Mouse (Mus musculus) brain, embryonic 18.5 days (tissue): Measurements from ENCODE around the gene Uqcc1.
"Not testable (repeated sequence)": the region's sequence is repeated elsewhere in the genome, so short reads cannot be mapped to it uniquely, and the experiment has no call there.

Experiments
- DNase-seq: peaks from one replicate; pipeline ENCODE4 v3.0.0-alpha.2; 2012; ENCODE audit warnings: low read depth, low spot score

Gene Uqcc1

DNA sequence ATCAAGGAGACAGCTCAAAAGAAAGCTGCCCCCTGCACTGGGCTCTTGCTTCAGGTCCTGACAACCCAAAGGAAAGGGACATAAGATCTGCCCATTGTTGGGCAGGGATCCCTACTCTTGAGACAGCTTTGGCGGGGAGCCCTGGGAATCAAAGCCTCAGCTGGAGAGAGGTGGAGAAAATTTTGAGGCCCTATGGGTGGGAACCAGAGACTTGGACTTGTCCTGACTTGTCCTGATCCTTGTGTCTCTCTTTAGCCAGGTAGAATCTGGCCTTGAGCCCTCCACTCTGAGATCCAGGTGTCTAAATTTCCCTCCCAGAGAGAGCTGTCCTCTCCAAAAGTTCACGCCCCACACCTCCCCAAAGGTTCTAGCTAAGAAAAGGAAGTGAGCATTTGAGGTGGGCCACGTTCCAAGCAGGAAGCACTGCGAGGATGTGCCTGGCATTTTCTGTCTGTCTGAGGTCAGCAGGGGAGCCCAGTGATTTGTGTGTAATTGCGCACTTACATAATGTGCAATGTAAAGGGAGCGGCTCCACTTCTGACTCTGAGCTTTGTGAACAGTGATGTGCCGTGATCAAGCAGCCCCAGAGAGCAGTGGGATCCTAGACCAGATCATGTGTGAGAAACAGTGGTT, 9.9 kb upstream of the Uqcc1 start:
- no peak for DNase-seq

DNA sequence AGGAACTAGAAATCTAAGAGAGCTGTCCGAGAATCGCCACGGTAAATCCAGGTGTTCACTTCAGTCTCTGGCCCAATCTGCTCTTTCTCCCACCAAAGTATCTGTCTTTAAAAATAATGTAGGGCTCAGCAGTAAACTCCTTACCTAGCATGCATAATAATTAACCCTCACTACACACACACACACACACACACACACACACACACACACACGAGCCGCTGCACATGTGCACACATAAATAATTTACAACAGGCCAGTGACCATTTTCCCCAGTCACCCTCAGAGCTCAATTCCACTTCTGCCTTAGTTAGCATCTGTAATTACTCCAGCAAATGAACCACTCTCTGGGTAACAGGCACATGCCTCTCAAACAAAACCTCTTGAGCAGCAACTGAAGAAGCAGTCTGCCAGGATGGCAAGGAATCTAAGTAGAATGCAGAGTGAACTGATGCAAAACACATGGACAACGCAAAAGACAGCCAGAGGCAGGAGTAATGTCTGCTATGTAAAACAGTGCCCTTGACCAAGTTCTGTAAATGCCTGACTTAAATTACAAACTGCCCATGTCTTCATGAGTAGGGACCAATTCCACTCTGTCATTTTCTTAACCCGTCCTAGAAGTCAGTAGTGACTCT, 1.3 kb downstream of the Uqcc1 start:
- DNase-seq, result no peak

DNA sequence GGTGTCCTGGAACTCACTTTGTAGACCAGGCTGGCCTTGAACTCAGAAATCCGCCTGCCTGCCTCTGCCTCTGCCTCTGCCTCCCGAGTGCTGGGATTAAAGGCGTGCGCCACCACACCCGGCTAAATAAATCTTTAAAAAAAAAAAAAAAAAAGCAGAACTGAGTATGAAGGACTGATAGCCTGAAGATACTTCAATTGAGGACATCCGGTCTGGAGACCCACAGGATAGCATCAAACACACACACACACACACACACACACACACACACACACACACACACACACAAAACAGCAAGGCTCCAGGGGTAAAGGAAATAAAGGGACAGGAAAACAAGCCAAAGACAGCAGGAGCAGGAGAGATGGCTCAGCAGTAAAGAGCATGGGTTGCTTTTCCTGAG, 4.9 kb downstream of the Uqcc1 start:
- DNase-seq, result not testable (repeated sequence)

DNA sequence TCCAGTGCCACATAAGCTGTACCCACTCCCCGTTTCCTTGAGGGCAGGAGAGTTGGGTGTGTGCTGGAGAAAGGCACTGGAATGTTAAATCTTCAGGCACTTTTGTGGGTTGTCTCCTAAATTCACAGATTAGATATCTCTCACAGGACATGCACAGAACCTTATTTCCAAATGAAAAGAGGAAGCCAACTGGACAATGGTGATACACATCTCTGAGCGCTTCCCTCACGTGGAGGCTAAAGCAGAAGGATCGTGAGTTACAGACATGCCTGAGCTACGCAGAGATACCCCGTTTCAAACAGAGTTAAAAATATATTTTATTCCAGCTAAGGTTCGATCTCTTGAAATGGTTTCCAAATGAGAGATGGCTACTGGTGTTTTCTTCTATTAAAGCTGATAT, 7.0 kb downstream of the Uqcc1 start:
- no peak for DNase-seq

DNA sequence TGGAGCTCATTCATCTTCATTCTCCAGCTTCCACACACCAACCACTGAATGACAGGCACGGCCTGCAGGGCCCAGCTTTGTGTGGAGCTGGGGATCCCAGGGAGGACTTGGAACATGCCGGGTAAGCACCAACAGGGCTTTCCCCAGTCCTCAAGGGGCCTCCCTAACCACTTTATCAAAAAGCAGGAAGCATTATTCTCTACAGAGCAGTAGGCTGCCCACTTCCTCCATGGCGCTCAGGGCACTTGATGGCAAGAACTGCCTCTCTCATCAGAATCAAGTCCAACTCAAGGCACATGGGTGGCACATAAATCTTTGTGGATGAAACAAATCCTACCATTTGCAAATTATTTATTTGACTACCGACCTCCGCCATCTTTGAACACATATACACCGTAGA, 15.4 kb downstream of the Uqcc1 start:
- DNase-seq, result no peak

DNA sequence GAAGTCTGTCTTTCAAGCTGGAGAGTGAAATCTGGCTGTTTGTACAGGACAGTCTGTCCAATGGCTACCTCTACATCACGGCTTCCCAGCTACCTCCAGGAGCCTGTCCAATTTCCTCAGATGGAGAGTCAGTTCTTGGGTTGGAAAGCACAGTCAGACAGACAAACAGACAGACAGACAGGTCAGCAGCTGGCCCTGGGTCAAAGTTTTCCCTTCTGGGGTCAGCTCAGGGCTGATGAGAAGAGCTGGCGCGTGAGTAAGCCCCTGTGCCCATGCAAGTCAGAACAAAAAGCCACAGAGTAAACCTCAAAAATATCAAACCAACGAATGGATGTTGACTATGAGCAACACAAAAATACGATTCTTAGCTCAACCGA, 26.5 kb downstream of the Uqcc1 start:
- no peak for DNase-seq

GRCm38 (mm10) chr2:155902989-155903631, 27.0 kb downstream of the Uqcc1 start:
- DNase-seq, result no peak

GRCm38 (mm10) chr2:155895046-155895735, 34.9 kb downstream of the Uqcc1 start:
- no peak for DNase-seq

DNA sequence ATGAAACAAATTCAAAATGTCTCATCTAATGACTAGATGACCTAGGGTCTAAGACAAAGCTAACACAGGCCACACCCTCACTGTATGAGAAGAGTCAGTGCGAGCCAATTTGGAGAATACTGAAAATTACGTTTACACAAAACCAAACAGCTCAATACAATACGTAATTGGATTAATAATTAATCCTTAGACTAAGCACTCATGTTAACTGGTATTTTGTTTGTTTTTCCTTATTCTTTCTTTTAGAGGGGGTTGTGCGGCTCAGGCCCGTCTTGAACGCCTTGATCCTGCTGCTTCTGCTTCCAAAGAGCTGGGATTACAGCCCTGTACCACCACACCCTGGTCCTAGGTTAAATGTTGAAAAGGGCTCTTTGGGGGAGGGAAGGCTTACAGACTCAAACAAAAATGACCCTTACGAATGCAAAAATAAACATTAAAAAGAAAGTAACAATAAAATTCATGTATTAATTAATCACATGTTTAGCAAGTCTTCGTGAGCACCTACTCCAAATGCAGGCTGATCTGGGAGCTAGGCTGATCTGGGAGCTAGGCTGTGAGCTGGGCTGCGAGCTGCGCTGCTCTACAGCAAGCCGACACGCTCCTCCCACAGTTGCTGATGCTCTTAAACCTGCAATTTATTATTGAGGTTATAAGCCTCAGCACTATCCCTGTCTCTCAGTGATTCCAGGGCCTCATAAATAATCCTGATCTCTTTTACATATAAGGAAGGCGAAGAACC, 35.6 kb downstream of the Uqcc1 start:
- no peak for DNase-seq

DNA sequence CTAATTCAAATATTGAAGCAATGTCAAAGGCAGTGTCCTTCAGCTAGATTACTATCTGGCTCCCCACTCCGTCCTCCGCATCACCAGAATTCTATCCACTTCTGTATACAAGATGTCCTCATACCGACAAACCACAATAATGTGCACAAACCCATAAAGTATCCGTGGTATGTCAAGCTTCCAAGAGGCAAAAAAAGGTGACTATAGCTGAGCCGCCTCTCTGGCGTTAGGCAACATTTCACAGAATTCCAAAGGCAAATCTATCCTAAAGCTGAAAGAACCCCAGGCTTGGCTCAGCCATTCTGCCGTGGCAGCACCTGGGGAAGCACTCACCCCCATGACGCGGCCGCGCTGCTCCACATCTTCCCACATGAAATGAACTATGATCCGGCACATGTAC, 43.3 kb downstream of the Uqcc1 start:
- no peak for DNase-seq

GRCm38 (mm10) chr2:155885271-155885697, 44.8 kb downstream of the Uqcc1 start:
- DNase-seq, result no peak

- no peak for DNase-seq
These were observed 48.0 kb downstream of the Uqcc1 start for GRCm38 (mm10) chr2:155882087-155882486.

- no peak for DNase-seq
These were observed 50.9 kb downstream of the Uqcc1 start for GRCm38 (mm10) chr2:155878964-155879876.

DNA sequence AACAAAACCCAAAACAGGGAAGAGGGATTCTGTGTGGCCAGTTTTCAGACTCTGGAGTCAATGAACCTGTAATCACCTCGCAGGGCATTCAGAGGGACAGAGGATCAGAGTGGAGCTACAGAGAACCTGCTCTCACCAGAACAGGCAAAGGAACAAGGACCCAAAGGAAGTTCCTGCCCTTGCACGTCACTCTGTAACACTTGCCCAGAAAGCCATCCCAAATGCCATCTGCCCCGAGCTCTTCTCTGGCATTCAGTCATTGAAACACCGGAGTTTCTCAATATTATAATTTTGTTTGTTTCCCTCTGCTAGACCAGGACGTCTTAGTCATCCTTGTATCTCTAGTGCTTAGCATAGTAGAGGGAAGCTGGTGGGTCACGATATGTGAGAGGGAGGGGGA, 56.5 kb downstream of the Uqcc1 start:
- DNase-seq, result no peak

DNA sequence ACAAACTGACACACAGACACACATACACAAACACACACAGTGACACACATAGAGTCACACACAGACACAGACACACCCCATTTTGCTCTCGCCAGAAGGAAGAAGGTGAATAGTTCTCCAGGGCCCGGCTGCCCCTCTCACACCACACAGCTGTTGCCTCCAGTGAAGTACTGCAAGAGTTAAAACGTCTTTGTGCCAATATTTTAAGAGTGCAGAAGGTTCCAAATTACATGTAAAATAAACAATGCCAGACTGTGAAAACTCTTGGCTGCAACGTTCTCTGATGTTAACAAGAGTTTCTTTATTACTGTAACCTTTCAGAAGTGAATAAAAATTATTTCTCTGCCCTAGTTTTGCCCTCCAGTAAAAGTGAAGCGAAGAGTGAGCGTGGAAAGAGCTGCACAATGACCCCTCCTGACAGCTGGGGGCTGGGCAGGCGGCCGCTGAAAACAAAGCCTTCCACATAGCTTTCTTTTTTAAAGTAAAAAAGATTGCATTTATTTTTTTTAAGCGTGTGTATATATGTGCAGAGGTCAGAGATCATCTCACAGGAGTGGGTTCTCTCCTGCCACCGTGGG, 57.1 kb downstream of the Uqcc1 start:
- no peak for DNase-seq

DNA sequence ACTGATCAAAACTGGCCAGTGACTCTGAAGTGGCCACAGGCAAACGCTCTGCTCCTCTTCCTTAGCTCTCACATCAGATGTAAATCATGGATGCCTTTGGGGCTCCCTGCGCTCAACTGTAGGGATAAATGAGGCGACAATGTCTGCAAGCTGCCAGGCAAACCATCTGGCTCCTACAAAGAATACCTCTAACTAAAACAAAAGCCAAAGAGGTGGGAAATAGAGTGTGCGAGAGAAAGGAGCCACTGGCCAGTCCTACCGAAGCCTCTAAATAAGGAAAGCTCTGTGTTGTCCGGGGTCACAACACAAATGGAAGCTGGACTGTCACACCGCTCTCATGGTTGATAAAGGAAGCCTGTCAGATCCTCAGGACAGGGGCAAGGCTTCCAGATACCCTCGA, 57.6 kb downstream of the Uqcc1 start:
- DNase-seq, result no peak

- DNase-seq, result no peak
These were observed 60.3 kb downstream of the Uqcc1 start for GRCm38 (mm10) chr2:155869772-155870171.

- DNase-seq, result no peak
These were observed 61.8 kb downstream of the Uqcc1 start for GRCm38 (mm10) chr2:155868320-155868719.

DNA sequence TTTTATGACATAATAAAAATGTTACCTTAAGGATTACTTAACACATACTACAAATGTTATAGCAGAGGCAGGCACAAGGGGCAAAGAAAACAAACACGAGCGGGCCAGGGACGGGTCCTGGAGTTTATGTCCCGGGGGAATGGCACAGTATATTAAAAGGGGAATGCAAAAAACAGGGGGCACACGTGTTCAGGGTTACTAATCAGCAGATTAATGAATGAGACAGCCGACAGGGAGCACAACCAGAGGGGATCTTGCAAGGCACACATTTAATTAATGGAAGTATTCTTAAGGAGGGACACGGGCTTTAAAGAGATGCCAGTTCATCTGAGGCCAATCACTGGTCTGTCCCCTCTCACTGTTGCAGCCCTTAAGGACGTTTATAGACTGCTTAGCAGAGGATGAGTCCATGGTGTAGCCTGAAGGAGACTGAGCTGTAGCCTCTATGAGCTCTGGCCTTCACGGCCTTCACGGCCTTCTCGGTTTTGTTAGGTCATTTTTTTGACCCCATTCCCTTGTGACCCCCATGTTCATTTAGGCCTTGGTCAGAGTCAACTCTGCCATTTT, 66.7 kb downstream of the Uqcc1 start:
- DNase-seq, result no peak
